ENCODE assay signal across 10 mouse cellular contexts in the genomic region with DNA sequence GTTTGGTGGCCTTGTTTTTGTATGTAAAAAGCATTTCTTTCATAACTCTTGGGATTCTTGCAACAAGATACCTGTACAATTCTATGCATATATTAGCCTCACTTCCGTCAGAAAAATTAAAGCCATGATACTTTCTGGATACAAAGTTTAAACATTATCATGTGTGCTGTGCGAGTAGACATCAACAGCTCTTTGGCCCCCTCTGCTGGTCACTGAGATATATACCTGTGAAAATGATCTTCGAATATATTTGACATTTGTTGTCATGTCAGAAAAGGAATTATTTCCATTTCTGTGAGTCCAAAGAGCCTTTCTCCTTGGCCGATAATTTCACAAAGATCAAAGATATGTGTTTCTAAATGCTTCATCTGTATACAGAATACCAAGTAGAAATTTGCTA.
DNase-seq lines count a peak whose midpoint lies in the region; ATAC-seq and TF ChIP-seq lines count a peak whose summit lies in the region.
"Had no signal": no experiment of that assay in that cellular context is flagged by ENCODE, and none has a peak within 500 bp of the region (broad histone marks: within the 10 kb centered on the region; RNA-seq: fewer than 3 reads in every experiment).

No protein-coding gene starts in this region.

- no peak overlapping the region for H3K9ac ChIP-seq in heart, postnatal 0 days (replicated peaks; ENCODE audit: low read depth, low read length)
- H3K9ac ChIP-seq in heart, embryonic 12.5 days = no peak overlapping the region
- H3K9ac ChIP-seq: embryonic facial prominence, embryonic 15.5 days; limb, embryonic 12.5 days had no signal

- no peaks in the 10 kb centered on the region for H3K4me1 ChIP-seq in heart, postnatal 0 days (ENCODE audit: control insufficient read depth, insufficient read depth)
- no peaks in the 10 kb centered on the region; the same call in 1 of the 2 replicates for H3K4me1 ChIP-seq in heart, embryonic 12.5 days (replicated peaks)
- peaks cover 2% of the 10 kb centered on the region; the same call in 1 of the 2 replicates for H3K4me1 ChIP-seq in cortical plate, adult 2 months (ENCODE audit: control insufficient read depth, insufficient read depth, low read length)

- peak; percentile 30 for DNase-seq in heart, postnatal 0 days (ENCODE audit: low spot score)
- DNase-seq in B cell, adult 2 months = peak; percentile 79 to 81
- peak; percentile 50 for DNase-seq in R1 (ENCODE audit: low read depth, low spot score)
- peak; percentile 51 to 86 for DNase-seq in kidney, postnatal 25 days
- peak; percentile 83 for DNase-seq in lung, postnatal 36 days
- peak; percentile 64 for DNase-seq in thymus, postnatal 14 days

- no peaks in the 10 kb centered on the region for H3K9me3 ChIP-seq in heart, postnatal 0 days (replicated peaks; ENCODE audit: control insufficient read depth, low read length)
- no peaks in the 10 kb centered on the region for H3K9me3 ChIP-seq in heart, embryonic 12.5 days (replicated peaks)
- H3K9me3 ChIP-seq: embryonic facial prominence, embryonic 15.5 days; limb, embryonic 12.5 days had no signal

- no peak overlapping the region for H3K27ac ChIP-seq in heart, postnatal 0 days (ENCODE audit: low read depth)
- no peak overlapping the region for H3K27ac ChIP-seq in heart, embryonic 12.5 days (ENCODE audit: poor library complexity, severe bottlenecking)
- no peak overlapping the region for H3K27ac ChIP-seq in cortical plate, adult 2 months (ENCODE audit: insufficient read depth, low read length)
- H3K27ac ChIP-seq: embryonic facial prominence, embryonic 15.5 days; limb, embryonic 12.5 days had no signal

- no peak overlapping the region for H3K4me3 ChIP-seq in heart, postnatal 0 days (ENCODE audit: low read depth, low read length)
- no peak overlapping the region for H3K4me3 ChIP-seq in heart, embryonic 12.5 days
- H3K4me3 ChIP-seq in cortical plate, adult 2 months (ENCODE audit: insufficient read depth, low read length) = no peak overlapping the region
- H3K4me3 ChIP-seq: embryonic facial prominence, embryonic 15.5 days; limb, embryonic 12.5 days had no signal

- no peaks in the 10 kb centered on the region for H3K36me3 ChIP-seq in heart, postnatal 0 days (replicated peaks; ENCODE audit: control insufficient read depth, insufficient read depth, low read length)
- H3K36me3 ChIP-seq in heart, embryonic 12.5 days = no peaks in the 10 kb centered on the region
- H3K36me3 ChIP-seq: embryonic facial prominence, embryonic 15.5 days; limb, embryonic 12.5 days had no signal

- no peak for ATAC-seq in heart, postnatal 0 days (ENCODE audit: insufficient read depth, low read depth)
- no peak for ATAC-seq in heart, embryonic 12.5 days (ENCODE audit: insufficient number of reproducible peaks, low FRiP score)

- no peak for TF ChIP-seq POLR2A in cortical plate, adult 2 months (IDR thresholded peaks at IDR 0.05; ENCODE audit: extremely low read depth, insufficient read depth, low read length)

- H3K27me3 ChIP-seq in heart, postnatal 0 days (ENCODE audit: control insufficient read depth, insufficient read depth, low read length) = no peaks in the 10 kb centered on the region
- no peaks in the 10 kb centered on the region for H3K27me3 ChIP-seq in heart, embryonic 12.5 days (replicated peaks)
- H3K27me3 ChIP-seq: embryonic facial prominence, embryonic 15.5 days; limb, embryonic 12.5 days had no signal

- WGBS in heart, postnatal 0 days = 23% methylated on average over 4 of the region's 4 CpGs
- 34% methylated on average over 4 of the region's 4 CpGs for WGBS in heart, embryonic 12.5 days

- H3K4me2 ChIP-seq in heart, postnatal 0 days (ENCODE audit: low read depth, low read length) = no peak overlapping the region
- H3K4me2 ChIP-seq in heart, embryonic 12.5 days = no peak overlapping the region
- H3K4me2 ChIP-seq: embryonic facial prominence, embryonic 15.5 days; limb, embryonic 12.5 days had no signal

- peak; percentile 73 for TF ChIP-seq CTCF in heart, postnatal 0 days (IDR thresholded peaks at IDR 0.05; ENCODE audit: low read depth)
- TF ChIP-seq CTCF in cortical plate, adult 2 months (IDR thresholded peaks at IDR 0.05; ENCODE audit: extremely low read depth, insufficient read depth, low read length) = peak; percentile 62

- TF ChIP-seq EP300 in heart, postnatal 0 days (IDR thresholded peaks at IDR 0.05; ENCODE audit: low read depth) = no peak

Comparison
In these comparisons a context has a peak if more than half of its experiments do, and no peak if none do; other contexts are left out.
1. DNase-seq: peak in every context shown above with its lines; median percentile 83 in lung, postnatal 36 days; 80 in B cell, adult 2 months; 68 in kidney, postnatal 25 days; 64 in thymus, postnatal 14 days; 50 in R1; 30 in heart, postnatal 0 days.